Mouse (Mus musculus): ENCODE results near the gene Gm49320. TPM values are rescaled to one million over a fixed set of nuclear protein-coding genes. Genes with fewer than 3 reads are reported as not detected.

The Gm49320 gene
- polyA plus RNA-seq (2015; fragmentation: Nextera tagmentation; extraction: Ambion mirVana) = 1.6 and 1.9 TPM in 2 replicates

DNA sequence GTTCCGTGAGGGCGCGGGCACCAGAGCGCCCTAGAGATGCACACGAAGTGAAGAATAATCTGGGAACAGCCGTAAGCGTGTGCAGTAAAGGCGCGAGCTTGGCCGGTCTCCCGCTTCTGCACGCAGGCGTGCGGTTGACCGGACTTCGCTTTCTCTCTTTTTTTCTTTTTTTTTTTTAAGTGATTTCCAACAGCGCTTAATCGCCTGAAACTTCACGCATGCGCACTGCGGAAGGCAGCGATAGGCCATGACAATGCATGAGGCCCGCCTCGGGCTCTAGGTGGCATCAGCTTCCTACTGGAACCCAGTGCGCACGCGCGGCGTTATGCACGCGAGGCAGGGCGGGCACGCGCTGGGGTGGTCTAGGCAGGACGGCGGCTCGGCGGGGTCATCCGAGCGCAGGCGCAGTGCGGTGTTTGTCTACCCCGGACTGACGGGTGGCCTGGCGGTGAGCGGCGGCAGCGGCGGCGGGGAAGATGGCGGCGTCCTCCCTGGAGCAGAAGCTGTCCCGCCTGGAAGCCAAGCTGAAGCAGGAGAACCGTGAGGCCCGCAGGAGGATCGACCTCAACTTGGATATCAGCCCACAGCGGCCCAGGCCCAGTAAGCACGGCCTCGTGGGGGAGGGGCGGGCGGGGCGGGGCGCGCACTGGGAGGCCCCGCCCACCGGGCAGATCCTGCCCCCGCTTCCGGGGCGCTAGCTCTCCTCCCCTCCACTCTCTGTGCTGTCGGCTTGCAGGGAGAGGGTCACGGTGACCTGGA is at the start of gene Gm49320, which contains the start of gene Map2k7:
Gene Gm49320 (plus strand): TSS at position 432 of the 759 bp plus-strand sequence.
Gene Map2k7 (plus strand): TSS at position 307 of the 759 bp plus-strand sequence.
- Histone ChIP-seq H3K4me1 (replicated peaks) (peaks cover 33% of the 10 kb centered on the region), H3K4me2 (peak within 1 kb of the TSS; percentile 96), H3K9ac (peak within 1 kb of the TSS; percentile 84), H3K9me3 (no peaks in the 10 kb centered on the region), H3K4me3 (peak within 1 kb of the TSS; percentile 87), H3K27me3 (no peaks in the 10 kb centered on the region), H3K27ac (replicated peaks) (peak within 1 kb of the TSS; percentile 94), H3K36me3 (peaks cover 31% of the 10 kb centered on the region)
- WGBS = under 1% methylated on average over 66 of the region's 71 CpGs
- peak; percentile 94 for ATAC-seq (ENCODE audit: low read depth)

DNA sequence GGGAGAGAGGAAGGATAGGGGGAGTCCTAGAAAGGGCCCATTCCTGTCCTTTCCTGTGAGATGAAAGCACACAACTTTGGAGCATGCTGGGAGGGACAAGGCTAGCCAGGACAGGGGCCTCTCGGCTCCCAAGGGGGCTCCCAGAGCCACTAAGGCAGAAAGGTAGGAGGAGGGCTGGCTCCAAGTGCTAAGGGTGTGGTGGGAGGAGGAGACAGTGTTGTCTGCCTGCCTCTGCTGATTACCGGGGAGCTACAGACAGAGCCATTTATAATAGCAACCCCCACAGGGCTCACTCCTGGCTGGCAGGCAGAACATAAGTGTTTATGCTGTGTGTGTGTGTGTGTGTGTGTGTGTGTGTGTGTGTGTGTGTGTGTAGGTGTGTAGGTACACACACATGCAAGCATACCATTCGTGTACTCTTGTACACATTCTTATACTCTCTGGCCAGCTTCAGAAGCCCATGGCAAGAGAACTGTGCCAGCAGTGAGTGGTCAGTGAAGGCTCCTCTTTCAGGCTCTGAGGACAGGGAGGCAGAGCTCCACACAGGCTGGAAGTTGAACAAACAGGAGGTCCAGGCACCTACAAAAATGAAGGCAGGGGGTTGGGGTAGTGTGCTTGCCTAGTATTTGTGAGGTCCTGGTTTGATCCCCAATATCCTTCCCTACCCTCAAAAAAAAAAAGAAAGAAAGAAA is 49.5 kb upstream of the Gm49320 start:
- Histone ChIP-seq H3K9ac (no peak overlapping the region), H3K9me3 (no peaks in the 10 kb centered on the region), H3K4me1 (replicated peaks) (peaks cover 26% of the 10 kb centered on the region), H3K4me2 (no peak overlapping the region), H3K27me3 (no peaks in the 10 kb centered on the region), H3K27ac (replicated peaks) (no peak overlapping the region), H3K36me3 (peaks cover 86% of the 10 kb centered on the region), H3K4me3 (no peak overlapping the region)
- WGBS = 23% methylated on average over 3 of the region's 3 CpGs
- no peak for ATAC-seq (ENCODE audit: low read depth)

DNA sequence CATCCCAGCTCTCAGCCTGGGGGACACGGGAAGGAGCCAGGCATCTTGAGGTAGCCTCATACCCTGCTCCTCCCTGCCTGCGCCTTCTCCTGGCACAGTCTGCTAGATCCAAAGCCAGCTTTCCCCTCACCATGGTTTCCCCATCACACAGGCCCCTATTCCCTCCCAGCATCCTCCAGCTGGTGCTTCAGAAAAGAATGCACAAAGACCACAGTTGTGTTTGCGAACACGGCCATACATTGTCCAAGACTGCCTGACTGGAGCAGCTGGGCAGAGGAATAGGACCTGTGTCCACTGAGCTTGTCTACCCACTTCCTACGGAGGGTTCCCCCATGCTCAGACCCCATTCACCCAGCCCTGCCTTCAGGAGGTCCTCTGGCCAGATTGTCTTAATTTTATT is 46.4 kb upstream of the Gm49320 start:
- Histone ChIP-seq H3K36me3 (peaks cover 78% of the 10 kb centered on the region), H3K27me3 (no peaks in the 10 kb centered on the region), H3K4me3 (no peak overlapping the region), H3K4me1 (replicated peaks) (peaks cover 26% of the 10 kb centered on the region), H3K27ac (replicated peaks) (peak overlapping the region; percentile 87), H3K4me2 (no peak overlapping the region), H3K9ac (0 out of 2 replicates have a peak overlapping the region, but pooled peaks have one; percentile 9), H3K9me3 (no peaks in the 10 kb centered on the region)
- peak; percentile 66 for ATAC-seq (ENCODE audit: low read depth)
- 25% methylated on average over 5 of the region's 5 CpGs for WGBS

DNA sequence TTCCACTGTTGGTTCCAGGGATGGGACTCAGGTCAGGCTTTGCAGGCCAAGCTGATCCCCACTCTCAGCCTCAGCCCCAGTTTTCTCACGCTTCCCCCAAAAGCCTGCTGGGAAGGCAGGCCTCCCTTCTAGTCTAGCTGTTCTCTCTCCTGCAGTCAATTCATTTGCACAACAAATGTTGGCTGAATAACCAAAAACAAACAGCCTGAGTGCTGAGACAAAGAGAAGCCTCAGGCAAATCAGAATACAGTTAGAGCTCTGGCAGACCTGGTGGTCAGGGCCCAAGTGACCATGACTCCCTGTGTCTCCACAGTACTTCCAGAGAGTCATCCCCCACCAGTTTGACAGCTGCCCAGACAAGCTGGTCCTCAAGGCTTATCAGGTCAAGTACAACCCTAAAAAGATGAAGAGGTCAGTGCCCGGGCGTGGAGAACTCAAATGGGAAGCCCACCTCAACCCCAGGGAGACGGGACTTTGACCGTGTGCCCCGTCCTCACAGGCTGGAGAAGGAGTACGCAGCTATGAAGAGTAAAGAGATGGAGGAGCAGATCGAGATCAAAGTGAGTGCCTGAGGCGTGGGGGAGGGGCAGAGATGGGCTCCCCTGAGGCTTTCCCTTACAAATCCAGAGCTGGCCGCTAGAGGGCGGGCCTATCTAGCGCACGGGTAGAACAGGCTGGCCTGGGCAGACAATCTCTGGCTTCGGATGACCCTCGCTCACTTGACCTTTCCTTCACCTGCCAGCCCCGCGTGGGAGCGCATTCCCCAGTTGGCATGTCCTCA is 45.7 kb upstream of the Gm49320 start:
- 3% methylated on average over 18 of the region's 18 CpGs for WGBS
- ATAC-seq (ENCODE audit: low read depth) = peak; percentile 79
- no peaks in the 10 kb centered on the region for H3K9me3 ChIP-seq
- peak overlapping the region; percentile 17 for H3K4me2 ChIP-seq
- no peak overlapping the region for H3K4me3 ChIP-seq
- peak overlapping the region; percentile 87 for H3K27ac ChIP-seq (replicated peaks)
- H3K9ac ChIP-seq = 0 out of 2 replicates have a peak overlapping the region, but pooled peaks have one; percentile 9
- H3K4me1 ChIP-seq (replicated peaks) = peaks cover 26% of the 10 kb centered on the region
- H3K36me3 ChIP-seq = peaks cover 77% of the 10 kb centered on the region
- H3K27me3 ChIP-seq = no peaks in the 10 kb centered on the region

DNA sequence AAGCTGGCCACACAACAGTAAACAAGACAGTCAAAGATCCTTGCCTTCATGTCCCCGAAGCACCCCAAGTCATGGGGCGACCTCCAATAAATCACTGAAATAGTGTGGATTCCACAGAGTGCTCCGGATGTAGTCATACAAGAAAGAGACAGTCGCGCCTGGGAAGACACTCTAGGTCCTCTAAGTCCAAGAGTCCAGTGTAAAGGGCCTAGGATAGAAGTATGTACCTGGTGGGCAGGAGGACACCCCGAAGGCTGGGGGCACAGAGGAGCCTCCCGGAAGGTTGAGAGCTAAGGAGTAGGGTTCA is 45.1 kb upstream of the Gm49320 start:
- WGBS = 44% methylated on average over 7 of the region's 7 CpGs
- Histone ChIP-seq H3K27ac (replicated peaks) (peak overlapping the region; percentile 87), H3K27me3 (no peaks in the 10 kb centered on the region), H3K4me2 (peak overlapping the region; percentile 17), H3K4me1 (replicated peaks) (peaks cover 26% of the 10 kb centered on the region), H3K4me3 (no peak overlapping the region), H3K36me3 (peaks cover 77% of the 10 kb centered on the region), H3K9ac (no peak overlapping the region), H3K9me3 (no peaks in the 10 kb centered on the region)
- ATAC-seq (ENCODE audit: low read depth) = peak; percentile 13

DNA sequence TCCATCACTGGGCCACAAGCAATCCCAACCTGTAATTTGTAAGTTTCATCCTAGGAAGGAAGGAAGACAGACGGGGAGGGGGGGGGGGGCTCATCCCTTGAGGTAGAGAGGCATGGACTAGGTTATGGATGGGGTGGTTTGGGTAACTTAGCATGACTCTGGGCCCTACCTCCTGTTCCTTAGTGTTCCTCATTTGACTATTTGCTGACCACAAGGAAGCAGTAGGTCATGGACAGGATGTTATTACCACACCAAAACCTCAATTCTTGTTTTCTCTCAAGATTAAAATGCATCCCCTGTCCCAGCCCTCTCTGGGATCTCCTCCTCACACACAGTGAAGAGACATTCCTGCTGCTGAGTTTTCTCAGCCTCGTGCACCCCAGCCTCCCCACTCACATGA is 37.3 kb upstream of the Gm49320 start:
- Histone ChIP-seq H3K36me3 (peaks cover 97% of the 10 kb centered on the region), H3K4me2 (no peak overlapping the region), H3K4me3 (no peak overlapping the region), H3K9ac (no peak overlapping the region), H3K27ac (replicated peaks) (no peak overlapping the region), H3K27me3 (peaks cover 34% of the 10 kb centered on the region), H3K9me3 (no peaks in the 10 kb centered on the region), H3K4me1 (replicated peaks) (peaks cover 6% of the 10 kb centered on the region)
- WGBS = 67% methylated on average over 2 of the region's 2 CpGs
- no peak for ATAC-seq (ENCODE audit: low read depth)

DNA sequence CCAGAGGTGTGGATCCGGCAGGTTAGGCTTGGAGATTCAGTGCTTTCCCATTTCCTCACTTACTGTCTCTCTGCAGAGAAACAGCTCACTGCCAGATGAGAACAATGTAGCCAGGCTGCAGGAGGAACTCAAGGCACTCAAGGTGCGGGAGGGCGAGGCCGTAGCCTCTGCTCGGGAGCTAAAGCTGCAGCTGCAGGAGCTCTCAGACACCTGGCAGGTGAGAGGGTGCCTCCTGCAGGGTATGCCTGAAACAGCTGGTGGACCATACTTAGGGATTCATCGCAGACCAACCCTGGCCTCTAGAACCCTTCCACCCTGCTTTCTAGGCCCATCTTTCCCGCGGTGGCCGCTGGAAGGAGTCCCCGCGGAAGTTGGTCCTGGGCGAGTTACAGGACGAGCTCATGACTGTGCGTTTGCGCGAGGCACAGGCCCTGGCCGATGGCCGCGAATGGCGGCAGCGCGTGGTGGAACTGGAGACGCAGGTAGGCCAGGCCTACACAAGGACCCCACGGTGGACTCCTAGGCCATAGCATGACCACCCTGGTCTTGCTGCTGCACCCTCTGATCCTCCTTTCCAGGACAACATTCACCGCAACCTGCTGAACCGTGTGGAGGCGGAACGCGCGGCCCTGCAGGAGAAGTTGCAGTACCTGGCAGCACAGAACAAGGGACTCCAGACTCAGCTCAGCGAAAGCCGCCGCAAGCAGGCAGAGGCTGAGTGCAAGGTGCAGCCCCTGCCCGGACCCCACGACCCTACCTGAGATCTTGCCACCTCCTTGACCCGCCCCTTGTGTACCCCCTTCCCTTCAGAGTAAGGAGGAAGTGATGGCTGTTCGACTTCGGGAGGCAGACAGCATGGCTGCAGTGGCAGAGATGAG is 33.2 kb upstream of the Gm49320 start:
- WGBS = 14% methylated on average over 38 of the region's 38 CpGs
- Histone ChIP-seq H3K4me2 (no peak overlapping the region), H3K27me3 (peaks cover 44% of the 10 kb centered on the region), H3K9me3 (no peaks in the 10 kb centered on the region), H3K36me3 (peaks cover 98% of the 10 kb centered on the region), H3K9ac (peak overlapping the region; percentile 50), H3K4me3 (no peak overlapping the region), H3K27ac (replicated peaks) (no peak overlapping the region), H3K4me1 (replicated peaks) (peaks cover 25% of the 10 kb centered on the region)
- no peak for ATAC-seq (ENCODE audit: low read depth)

DNA sequence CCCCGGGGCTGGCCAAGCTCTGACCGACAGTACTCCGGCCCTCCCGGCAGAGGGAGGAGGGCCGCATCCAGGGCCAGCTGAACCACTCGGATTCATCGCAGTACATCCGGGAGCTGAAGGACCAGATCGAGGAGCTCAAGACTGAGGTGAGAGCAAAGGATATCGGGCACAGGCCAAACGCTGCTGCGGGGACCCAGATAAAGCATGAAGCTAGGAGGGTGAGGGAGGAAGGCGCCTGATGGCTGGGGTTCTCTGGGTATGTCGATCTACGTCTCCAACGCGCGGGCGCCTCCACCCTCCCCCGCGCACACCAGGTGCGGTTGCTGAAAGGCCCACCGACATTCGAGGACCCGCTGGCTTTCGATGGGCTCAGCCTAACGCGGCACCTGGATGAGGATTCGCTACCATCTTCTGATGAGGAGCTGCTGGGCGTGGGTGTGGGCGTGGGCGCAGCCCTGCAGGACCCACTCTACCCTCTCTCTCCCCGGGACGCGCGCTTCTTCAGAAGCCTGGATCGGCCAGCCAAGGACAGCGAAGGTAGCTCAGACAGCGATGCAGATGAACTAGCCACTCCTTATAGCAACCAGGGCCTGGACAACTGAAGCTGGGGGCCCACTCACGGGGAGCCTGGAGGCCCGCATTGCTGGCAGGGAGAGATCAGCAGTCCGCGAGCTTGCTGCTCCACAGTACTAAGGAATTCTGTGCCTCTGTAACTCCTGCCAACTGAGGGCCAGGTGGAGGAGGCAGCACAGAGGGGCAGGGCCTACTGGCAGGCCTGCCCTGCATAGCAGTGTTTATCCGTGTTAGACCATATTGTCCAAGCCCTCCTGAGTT is 32.3 kb upstream of the Gm49320 start:
- no peak for ATAC-seq (ENCODE audit: low read depth)
- WGBS = 12% methylated on average over 44 of the region's 44 CpGs
- Histone ChIP-seq H3K4me3 (no peak overlapping the region), H3K9ac (peak overlapping the region; percentile 50), H3K27ac (replicated peaks) (no peak overlapping the region), H3K36me3 (peaks cover 98% of the 10 kb centered on the region), H3K9me3 (no peaks in the 10 kb centered on the region), H3K4me1 (replicated peaks) (peaks cover 34% of the 10 kb centered on the region), H3K4me2 (peak overlapping the region; percentile 3; the same call in 1 of the 2 replicates), H3K27me3 (peaks cover 44% of the 10 kb centered on the region)

DNA sequence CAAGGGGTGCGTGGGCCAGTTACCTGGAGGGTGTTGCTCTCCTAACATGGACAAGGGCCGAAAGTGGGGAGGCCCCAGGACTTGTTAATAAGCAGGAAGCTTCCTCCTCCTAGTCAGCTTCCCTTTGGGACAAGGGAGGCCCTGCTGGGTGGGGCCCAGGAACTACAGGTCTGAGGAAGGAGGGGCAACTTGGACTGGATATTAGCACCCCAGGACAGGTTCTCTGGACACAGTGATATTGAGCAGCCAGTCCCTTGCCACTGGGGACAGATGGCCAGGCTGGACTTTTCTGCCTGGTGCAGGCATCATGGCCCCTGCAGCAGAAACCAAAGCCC is 31.7 kb upstream of the Gm49320 start:
- peaks cover 92% of the 10 kb centered on the region for H3K36me3 ChIP-seq
- H3K4me2 ChIP-seq = 0 out of 2 replicates have a peak overlapping the region, but pooled peaks have one; percentile 3
- no peak overlapping the region for H3K27ac ChIP-seq (replicated peaks)
- peaks cover 38% of the 10 kb centered on the region for H3K4me1 ChIP-seq (replicated peaks)
- H3K9me3 ChIP-seq = no peaks in the 10 kb centered on the region
- no peak overlapping the region for H3K4me3 ChIP-seq
- ATAC-seq (ENCODE audit: low read depth) = no peak
- H3K27me3 ChIP-seq = peaks cover 44% of the 10 kb centered on the region
- WGBS = 50% methylated on average over 2 of the region's 2 CpGs
- H3K9ac ChIP-seq = peak overlapping the region; percentile 50

DNA sequence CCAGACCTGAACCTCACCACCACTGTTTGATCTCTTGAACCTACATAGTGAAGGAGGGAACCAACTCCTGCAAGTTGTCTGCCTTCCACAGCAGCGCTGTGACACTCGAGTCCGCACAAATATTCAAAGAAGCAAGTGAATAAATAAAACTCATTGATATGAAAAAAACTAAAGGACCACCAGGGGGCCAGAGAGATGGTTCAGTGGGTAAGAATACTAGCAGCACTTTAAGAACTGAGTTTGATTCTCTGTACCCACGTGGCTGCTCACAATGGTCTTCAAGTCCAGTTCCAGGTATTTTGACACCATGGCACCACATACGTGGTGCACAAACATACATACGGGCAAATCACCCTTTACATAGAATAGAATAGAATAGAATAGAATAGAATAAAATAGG is 27.6 kb upstream of the Gm49320 start:
- H3K4me1 ChIP-seq (replicated peaks) = peaks cover 71% of the 10 kb centered on the region

More for the DNA sequence above, 27.6 kb upstream of the Gm49320 start:
- Histone ChIP-seq H3K9ac (no peak overlapping the region), H3K4me2 (no peak overlapping the region), H3K9me3 (no peaks in the 10 kb centered on the region), H3K27ac (replicated peaks) (0 out of 2 replicates have a peak overlapping the region, but pooled peaks have one; percentile 23), H3K27me3 (peaks cover 12% of the 10 kb centered on the region), H3K4me3 (no peak overlapping the region), H3K36me3 (peaks cover 61% of the 10 kb centered on the region)
- WGBS = 74% methylated on average over 6 of the region's 6 CpGs
- ATAC-seq (ENCODE audit: low read depth) = no peak

Measured in neural tube, embryonic 13.5 days (tissue).